Mouse (Mus musculus): ENCODE data around the gene Ubr2.
A peak's percentile ranks its signal among the peaks of the same experiment; 100 is the strongest.

Gene Ubr2

DNA sequence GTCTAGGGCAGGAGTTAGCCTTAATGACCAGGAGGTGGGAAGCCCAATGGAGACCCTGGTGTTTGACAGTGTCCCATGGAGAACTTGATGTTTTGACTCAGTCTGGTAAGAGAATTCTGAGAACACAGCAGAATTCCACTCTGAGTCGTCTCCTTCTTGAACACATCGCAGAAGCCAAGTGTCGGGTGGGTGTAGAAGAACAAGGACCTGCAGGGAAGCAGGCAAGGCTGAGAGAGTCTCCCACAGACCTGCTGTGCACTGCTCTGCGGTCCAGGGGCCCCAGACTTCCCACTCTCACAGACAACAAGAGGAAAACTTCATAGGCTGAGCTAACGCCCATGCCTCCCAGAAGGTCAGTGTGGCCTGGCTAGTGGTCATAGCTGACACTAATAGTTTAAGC lies 82.6 kb downstream of the Ubr2 start:
- DNase-seq (ENCODE audit: low read depth), result no peak

DNA sequence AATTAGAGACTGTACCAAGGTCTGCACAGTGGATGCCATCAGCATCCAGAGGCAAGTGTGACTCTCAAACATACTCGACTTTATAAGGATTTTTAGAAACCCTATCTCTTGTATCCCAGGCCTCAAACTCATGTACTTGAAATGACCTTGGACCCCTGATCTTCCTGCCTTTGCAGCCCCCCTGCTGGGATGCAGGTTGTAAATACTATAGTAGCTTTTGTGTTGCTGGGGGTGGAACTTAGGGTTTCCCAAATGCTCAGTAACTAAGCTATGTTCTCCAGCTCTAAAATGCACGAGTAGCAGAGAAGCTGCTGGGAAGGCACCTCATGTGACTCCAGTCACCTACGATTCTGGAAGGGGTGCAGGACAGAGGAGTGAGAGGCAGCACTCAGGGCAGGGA lies 83.4 kb downstream of the Ubr2 start:
- no peak for DNase-seq (ENCODE audit: low read depth)

DNA sequence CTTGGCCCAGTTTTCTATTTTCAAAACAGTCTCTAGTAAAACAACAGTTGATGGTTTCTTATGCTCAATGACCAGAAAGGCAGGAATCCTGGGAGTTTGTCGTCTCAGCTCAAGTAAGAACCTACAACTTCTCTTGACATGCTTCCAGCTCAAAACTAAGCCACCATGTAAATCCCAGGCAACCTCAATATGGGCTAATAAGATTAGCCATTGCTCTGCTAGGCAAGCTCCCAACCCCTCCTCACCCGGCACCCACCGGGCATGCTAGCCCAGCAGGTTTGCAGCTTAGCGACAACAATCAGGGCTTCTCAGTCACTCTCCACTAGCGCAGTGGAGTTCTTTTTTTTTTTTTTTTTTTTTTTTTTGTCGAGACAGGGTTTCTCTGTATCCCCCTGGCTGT lies 84.2 kb downstream of the Ubr2 start:
- no peak for DNase-seq (ENCODE audit: low read depth)

DNA sequence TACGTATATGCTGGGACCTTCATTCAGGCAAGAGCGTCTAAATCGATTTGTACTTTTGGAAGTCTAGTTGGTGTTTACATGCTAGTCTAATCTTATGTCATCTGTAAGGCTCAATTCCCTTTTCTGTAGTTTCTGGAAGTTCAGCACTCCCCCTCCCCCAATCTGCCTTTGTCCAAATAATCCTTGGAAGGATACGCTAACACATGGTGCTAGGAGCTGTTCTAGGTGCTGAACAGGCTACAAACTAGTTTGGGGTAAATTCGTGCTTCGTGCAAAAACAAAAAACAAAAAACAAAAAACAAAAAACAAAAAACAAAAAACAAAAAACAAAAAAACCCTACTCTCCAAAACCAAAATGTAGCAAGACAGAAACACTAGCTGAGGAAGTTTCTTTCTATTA lies 89.5 kb downstream of the Ubr2 start:
- DNase-seq (ENCODE audit: low read depth), result no peak

DNA sequence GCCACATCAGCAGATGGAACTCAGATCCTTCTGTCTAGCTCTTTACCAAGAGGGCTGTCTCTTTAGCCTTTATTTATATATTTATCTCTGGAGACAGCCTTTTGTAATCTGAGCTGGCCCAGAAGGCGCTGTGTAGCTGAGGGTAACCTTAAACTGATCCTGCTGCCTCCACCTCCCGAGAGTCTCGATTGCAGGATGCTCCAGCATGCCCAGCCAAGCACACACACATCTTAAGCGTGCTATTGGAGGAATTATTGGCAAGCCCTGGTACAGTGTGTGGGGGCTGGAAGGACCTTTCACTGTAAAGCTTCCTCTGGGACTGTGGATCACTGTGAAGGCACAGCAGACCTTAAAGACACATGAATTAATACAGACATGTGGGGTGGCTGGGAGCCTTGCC lies 91.4 kb downstream of the Ubr2 start:
- DNase-seq (ENCODE audit: low read depth), result no peak

DNA sequence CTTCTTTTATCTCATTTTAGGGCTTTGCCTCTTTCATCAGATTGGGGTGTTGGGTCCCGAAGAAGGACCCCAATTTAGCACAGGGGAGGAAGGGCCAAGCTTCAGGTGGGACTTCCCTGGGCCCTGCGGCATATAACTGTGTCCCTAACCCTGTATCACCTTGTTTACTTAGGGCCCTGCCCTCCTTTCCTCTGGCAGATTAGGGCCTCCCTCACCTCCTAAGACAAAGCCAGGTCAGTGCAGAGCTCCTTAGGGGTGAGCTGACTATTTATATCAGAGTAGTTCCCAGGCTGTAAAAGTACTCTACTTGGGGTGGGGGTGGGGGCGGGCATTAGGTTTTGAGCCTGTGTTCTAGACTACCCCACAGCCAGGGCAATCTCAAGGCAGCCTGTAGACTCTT lies 95.2 kb downstream of the Ubr2 start:
- DNase-seq (ENCODE audit: low read depth), result no peak

DNA sequence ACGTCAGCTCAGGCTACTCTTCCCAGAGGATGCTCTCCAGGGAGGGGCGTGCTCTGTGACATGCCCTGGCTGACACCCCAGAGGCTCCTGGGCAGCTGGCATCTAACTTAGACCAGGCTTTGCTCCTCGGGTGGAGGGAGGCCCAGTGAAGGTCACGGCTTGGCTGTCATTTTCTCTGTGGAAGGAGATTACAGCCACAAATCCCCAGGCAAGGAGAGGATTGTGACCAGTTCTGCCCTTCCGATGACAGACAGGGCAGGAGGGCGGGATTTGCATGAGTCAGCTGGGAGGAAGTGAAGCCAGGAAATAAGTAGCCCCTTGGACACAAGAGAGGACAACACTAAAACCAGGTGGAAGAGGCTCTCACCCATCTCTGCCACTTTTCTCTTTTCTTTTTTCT lies 98.0 kb downstream of the Ubr2 start:
- DNase-seq (ENCODE audit: low read depth), result no peak

DNA sequence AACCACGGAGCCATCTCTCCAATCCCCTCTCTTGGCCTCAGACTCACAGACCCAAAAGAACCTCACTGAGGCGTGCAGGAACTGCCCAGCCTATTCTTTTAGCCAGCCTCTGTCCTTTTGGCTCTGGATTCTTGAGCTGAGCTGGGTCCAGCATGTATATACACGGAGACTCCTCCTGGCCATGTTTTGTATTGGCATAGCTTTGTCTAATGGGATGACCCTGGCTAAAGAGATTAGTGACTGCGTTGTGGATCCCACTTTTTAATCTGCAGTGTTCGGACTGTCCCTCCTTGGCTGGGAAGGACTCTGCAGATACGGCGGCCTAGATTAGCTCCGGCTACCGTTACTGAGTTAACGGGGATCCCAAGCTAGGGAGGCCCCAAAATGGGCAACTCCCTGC lies 100.2 kb downstream of the Ubr2 start, which contains the start of gene Prph2:
TSS of gene Prph2 (plus strand) at position 274 of the 400 bp plus-strand sequence.
- DNase-seq (ENCODE audit: low read depth), result no peak

DNA sequence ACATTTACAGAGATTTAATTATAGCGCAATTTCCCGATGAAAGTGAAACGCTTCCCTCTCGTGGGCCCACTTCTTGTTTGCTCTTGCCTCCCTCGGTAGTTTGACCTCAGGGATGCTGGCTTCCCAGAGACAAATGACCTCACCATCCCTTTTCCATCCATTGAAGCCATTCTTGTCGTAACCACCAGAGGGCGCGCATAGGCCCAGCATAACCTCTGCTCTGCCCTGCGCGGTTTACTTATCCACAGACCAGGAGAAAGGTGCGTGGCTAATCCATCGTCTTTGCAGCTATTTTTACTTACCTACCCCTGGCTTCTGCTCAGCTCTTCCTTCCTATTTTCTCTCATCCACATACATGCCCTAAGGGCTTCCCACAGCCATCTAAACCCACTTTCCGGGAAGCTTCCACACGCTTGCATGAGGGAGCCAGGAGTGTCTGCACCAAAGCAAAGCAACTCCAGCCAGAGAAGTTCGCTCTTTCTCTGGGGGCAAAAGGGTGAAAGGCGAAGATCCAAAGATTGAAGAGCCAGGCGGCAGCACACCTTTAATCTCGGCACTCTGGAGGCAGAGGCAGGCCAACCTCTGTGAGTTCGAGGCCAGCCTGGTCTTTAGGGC lies 106.4 kb downstream of the Ubr2 start:
- peak; percentile 87 for DNase-seq (ENCODE audit: low read depth)

DNA sequence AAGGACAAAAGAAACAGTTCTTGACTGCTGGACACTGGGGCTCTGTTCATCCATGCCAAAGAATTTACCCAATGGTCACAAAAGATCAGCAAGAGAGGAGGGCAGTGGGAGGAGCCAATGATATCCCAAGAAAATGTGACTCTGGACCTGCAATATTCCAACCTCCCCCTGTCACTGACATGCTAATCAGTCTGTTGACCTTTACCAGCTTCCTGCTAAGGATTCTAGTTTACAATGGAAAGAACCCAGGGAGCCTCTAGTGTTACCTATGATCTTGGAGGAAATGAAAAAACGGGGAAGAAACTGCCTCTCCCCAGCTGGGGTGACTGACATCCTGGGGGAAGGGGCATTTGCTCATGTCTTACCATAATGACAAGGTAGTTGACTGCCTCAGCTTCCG lies 109.4 kb downstream of the Ubr2 start:
- DNase-seq (ENCODE audit: low read depth), result no peak

DNA sequence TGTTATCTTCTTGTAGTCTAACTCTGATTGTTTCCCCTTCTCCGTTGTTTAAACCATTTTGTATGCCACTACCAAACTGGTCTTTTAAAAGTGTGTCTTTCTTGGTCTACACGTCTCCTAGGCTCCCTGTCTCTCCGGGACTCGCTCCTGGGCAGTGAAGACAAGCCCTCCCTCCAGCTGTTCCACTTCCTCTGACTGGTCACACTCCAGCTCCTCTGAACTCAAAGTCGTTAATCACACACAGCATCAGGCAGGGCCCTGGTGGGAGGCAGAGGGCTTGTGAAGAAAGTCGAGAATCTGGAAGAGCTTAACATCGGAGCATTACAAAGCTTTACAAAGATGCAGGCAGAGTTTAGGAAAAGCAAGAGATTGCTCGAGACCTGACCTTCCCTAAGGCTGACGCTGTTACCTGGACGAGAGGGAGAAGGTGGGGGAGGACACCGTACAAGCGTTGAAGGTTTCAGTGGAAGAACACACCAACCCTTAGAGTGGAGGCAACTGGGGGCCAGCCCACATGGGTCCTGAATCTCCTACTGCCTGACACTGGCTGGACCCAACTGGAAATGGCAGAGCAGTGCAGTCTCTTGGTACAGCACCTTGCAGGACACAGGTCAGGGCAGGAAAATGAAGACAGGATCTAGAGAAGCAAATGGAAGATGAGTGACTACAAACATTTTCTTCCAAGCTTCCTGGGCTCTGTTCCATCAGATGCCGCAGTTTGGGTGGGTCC lies 113.0 kb downstream of the Ubr2 start:
- DNase-seq (ENCODE audit: low read depth), result no peak

DNA sequence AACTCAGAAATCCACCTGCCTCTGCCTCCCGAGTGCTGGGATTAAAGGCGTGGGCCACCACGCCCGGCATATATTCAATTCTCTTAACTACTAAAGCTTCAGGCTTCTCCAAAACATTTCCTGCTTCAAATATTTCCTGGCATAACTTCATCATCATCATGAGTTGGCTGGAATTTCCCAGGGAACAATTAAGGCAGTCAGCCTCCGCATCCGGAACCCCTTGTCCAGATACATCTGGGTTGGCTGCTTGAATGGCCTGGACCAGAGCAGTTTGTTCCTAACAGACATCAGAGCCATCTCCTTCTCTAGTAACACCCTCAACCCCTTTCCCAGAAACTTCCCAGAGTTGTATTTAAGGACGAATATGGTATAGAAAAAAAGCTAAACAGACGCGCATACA lies 114.9 kb downstream of the Ubr2 start:
- no peak for DNase-seq (ENCODE audit: low read depth)

DNA sequence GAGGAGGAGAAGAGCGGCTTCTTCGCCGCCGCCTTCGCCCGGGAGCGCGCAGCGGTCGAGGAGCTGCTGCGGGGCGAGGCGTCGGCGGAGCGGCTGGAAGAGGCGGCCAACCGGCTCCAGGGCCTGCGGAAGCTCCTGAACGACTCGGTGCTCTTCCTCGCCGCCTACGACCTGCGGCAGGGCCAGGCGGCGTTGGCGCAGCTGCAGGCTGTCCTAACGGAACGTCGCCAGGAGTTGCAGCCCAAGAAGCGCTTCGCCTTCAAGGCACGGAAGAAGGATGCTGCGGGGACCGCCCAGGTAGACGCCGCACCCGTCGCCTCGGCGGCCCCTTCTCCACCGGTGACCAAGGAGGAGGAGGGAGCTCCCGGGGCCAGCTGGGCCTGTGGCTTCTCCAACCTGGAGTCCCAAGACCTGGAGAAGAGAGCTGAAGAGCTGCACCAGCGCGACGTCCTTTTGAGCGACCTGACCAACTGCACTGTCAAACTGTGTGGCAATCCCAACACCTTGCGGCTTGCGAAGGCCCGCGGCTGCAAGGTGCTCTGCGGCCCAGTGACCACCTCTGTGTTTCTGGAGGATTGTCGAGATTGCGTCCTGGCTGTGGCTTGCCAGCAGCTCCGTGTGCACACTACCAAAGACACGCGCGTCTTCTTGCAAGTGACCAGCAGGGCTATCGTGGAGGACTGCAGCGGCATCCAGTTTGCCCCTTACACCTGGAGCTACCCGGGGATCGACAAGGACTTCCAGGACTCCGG lies 119.3 kb downstream of the Ubr2 start:
- no peak for DNase-seq (ENCODE audit: low read depth)

DNA sequence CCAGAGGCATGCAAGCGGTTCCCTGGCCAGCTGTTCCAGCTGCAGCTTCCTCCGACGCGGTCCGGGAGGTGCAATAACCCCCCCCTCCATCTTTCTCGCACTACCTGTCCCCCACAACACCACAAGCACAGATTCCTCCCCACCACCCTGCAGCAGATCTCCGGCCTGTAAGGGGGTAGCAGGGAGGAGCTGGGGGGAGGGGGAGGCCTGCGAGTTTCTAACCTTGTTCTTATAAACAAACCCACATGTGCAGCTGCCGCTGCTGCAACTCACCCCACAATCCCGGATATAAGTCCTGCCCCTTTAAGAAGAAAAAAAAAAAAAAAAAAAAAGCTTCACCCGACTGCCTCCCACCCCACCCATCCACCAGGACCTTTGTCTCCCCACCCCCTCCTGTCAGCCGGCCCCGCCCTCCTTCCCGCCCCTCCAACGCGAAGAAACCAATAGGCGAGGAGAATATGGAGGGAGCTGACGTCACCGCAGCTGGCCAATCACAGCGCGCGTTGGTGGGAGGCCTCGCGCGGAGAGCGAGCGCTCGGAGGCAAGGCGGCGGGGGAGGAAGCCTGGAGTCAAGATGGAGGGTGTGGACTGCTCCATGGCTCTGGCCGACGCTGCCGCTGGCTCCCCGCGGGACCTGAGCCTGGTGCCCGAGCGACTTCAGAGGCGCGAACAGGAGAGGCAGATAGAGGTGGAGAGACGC lies 120.1 kb downstream of the Ubr2 start, which contains the start of gene Tbcc:
TSS of gene Tbcc (plus strand) at position 569 of the 700 bp plus-strand sequence.
- DNase-seq (ENCODE audit: low read depth), result peak; percentile 99

DNA sequence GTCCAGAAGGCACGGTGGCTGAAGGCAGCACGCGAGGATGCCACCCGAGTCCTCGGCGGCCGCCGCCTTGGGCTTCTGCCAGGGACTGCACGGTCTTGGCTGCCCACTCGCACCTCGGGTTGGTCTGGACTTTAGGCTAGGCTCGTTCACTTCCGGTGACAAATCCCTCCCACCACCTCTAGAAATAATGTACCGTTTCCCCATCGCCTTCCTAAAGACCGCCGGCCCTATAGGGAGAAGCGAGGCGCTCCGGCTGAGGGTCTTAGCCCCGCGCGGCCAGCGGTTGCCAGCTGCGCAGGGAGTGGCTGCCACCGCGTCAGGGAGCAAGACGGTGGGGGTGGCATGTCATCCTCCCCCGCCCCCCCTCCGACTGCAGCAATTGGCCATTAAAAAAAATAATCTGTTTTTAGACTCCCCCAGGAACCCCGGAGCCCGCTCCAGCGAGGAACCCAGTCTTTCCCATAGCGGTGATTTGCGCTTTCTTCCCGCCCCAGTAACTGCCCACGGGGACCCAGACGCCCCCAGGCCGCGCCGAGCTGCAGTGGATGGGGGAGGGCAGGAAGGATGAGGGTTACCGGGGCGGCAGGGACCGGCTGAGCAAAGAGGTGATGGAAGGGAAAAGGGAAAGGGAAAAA lies 120.8 kb downstream of the Ubr2 start:
- DNase-seq (ENCODE audit: low read depth), result peak; percentile 79

DNA sequence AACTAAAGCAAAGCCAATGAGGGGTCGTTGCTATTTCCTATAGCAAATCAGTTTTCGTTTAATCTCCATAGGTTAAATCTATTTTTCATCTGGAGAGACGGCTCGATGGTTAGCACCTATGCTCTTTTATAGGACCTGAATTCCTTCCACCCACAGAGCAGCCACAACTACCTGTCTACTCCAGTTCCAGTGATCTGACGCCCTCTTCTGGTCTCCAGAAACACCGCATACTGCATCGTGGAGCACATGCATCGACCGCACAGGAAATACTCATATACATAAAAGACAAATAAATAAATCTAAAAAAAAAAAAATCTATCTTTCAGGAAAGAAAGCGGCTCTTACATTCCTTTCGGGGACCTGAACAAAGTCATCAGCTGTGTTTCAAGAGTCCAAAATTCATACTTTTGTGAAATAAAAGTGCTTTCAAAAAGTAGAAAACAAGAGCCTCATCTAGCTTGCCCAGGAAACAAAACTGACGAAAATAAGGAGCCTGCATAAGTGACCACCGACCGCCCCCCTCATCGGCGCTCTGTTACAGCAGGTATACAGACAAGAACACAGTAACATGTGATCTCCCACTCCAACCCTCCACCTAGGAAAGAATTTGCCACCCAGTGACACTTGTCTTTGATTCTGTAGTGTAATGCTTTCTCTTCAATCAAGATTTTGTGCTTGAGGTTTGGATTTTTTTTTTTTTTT lies 121.7 kb downstream of the Ubr2 start:
- peak; percentile 87 for DNase-seq (ENCODE audit: low read depth)

DNA sequence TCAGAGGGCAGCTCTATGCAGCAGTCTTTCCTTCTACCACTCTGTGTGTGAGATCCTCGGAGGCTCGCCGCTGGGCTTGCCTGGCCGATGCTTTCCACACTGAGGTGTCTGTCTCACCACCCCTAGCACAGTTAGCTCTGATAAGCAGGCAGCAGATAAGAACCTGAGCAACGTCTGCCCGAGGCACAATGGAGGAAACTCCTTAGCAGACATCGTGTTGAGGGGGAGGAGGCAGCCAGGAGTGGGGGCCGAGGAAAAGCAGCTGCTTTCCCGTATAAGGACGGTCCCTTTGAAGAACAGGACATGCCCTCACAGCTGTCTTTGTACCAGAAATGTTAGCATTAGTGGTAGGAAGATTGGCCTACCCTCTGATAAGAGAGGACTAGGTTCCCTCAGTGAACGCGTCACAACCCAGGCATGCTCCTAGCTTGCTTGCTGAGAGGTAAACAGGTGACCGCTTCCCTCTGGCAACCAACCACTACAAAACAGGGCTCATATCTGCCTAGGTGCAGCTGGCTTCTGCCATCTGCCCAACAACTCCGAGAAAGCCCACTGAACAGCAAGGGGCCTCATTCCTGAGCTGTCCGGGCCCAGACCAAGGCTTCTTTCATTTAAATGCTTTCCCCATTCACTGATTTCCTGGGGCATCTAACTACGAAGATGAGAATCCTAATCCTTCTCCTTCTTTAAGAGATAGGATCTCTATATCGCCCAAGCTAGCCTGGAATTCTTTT lies 124.3 kb downstream of the Ubr2 start:
- DNase-seq (ENCODE audit: low read depth), result no peak

DNA sequence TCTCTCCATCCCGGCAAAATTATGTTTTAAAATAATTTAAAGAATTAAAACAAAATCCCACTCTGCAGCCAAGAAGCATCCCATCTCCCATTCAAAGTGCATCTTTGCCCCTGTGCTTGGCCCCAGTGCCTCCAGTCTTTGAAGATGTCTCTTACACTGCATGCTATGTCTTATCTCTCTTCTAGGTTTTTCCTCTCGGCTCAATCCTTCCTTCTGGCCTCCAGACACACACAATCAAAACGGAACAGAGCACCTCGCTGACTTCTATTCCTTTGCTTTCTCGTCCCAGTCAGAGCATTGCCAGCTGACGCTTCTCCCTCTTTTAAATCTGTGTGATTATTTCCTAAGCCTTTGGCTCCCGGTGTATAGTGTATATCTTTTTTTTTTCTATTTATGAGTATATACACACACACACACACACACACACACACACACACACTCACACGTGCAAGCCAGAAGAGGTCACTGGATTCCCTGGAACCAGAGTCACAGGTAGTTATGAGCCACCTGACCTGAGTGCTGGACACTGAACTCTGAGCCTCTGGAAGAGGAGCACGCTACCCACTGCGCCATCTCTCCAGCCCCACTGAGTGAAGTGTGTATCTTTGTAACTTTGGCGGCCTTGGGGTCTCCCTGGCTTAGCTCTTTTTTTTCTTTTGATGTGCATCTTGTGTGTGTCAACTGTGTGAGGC lies 125.0 kb downstream of the Ubr2 start:
- DNase-seq (ENCODE audit: low read depth), result no peak

DNA sequence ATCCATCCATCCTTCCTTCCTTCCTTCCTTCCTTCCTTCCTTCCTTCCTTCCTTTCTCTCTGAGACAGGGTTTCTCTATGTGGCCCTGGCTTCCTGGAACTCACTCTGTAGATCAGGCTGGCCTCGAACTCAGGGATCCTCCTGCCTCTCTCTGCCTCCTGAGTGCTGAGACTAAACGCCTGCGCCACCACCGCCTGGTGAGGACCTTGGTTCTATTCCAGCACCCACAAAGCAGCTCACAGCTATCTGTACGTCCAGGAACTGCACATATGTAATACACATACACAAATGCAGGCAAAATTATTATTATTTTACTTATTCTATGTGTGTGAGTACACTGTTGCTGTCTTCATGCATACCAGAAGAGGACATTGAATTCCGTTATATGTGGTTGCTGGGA lies 125.6 kb downstream of the Ubr2 start:
- DNase-seq (ENCODE audit: low read depth), result no peak

DNA sequence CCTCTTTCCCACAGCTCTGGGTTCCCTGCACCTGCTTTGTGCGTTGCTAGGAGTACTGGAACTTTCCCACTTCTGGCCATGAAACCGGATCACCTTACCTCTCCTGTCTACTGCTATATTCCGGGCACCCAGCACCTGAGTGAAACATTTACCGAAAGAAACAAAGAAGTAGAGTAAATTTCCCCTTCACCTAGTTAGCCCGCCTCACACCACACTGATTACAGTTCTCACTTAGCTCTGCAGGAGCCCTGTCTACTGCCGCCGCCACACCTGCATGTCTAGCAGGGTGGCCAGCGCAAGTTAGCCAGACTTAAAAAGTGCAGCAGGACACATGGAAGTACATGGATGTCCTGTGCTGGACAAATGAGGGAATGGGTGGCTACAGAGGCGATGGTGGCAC lies 127.2 kb downstream of the Ubr2 start:
- DNase-seq (ENCODE audit: low read depth), result no peak

All from induced T-regulatory cell, adult 2 months (primary cell).